Mouse (Mus musculus) kidney, adult 2 months (tissue): ENCODE measurements at regions not wholly inside any gene's neighbourhood (a gene's known extent, or its start where the extent isn't known, plus 50 kb on each side); places are given as distances from the start of the nearest gene placed in this dataset.
"Not testable (repeated sequence)": the region's sequence is repeated elsewhere in the genome, so short reads cannot be mapped to it uniquely, and the experiment has no call there.

Source experiments
- DNase-seq: peaks from one replicate; pipeline ENCODE4 v3.0.0; 2021
- H3K27ac ChIP-seq: fragments of 200-500 bp; 2 replicates; pipeline ENCODE4 v1.5.1; 2012; ENCODE audit warnings: low read depth, low read length, control low read depth, inconsistent platforms; ENCODE audit not compliant: insufficient read depth
- H3K27me3 ChIP-seq: fragments of 200-500 bp; replicated peaks from 2 replicates; pipeline ENCODE4 v1.6.1; 2012; ENCODE audit warnings: mild to moderate bottlenecking, moderate library complexity, low read length, inconsistent platforms; ENCODE audit not compliant: control insufficient read depth, insufficient read depth
- H3K36me3 ChIP-seq: fragments of 200-500 bp; 2 replicates; pipeline ENCODE4 v1.6.1; 2012; ENCODE audit warnings: mild to moderate bottlenecking, moderate library complexity, low read length, inconsistent platforms; ENCODE audit not compliant: control insufficient read depth, insufficient read depth
- H3K4me1 ChIP-seq: fragments of 200-500 bp; 2 replicates; pipeline ENCODE4 v1.6.1; 2011; ENCODE audit warnings: low read length; ENCODE audit not compliant: control insufficient read depth, insufficient read depth
- H3K4me3 ChIP-seq: fragments of 200-500 bp; 2 replicates; pipeline ENCODE4 v1.5.1; 2011; ENCODE audit warnings: mild to moderate bottlenecking, low read depth, low read length, control low read depth; ENCODE audit not compliant: insufficient read depth
- CTCF ChIP-seq: fragments of 200-500 bp; conservative IDR thresholded peaks from 2 replicates; pipeline ENCODE4 v1.5.1; 2011; ENCODE audit warnings: low read depth, mild to moderate bottlenecking, control low read depth, low read length, moderate library complexity, mixed read lengths; ENCODE audit not compliant: insufficient read depth, insufficient read length
- POLR2A ChIP-seq: fragments of 200-500 bp; IDR thresholded peaks from one replicate; pipeline ENCODE4 v1.6.1; 2011; ENCODE audit warnings: low read depth, low read length, control low read depth
- WGBS: fragments of 180-500 bp; shearing (Covaris S2); methylation state at CpG from one replicate; pipeline ENCODE4 v1.1.7; 2018; 5-methylcytosine and 5-hydroxymethylcytosine counted together

- WGBS: 91% methylated on average over 6 of the region's 6 CpGs
- TF ChIP-seq CTCF (no peak), POLR2A (no peak)
- Histone ChIP-seq H3K27ac (no peak overlapping the region), H3K36me3 (no peaks in the 10 kb centered on the region), H3K27me3 (no peaks in the 10 kb centered on the region), H3K4me3 (no peak overlapping the region), H3K4me1 (no peaks in the 10 kb centered on the region)
- DNase-seq: no peak
Observed at GRCm38 (mm10) chr10:66641966-66642365, 454.0 kb upstream of the Jmjd1c start.

DNA sequence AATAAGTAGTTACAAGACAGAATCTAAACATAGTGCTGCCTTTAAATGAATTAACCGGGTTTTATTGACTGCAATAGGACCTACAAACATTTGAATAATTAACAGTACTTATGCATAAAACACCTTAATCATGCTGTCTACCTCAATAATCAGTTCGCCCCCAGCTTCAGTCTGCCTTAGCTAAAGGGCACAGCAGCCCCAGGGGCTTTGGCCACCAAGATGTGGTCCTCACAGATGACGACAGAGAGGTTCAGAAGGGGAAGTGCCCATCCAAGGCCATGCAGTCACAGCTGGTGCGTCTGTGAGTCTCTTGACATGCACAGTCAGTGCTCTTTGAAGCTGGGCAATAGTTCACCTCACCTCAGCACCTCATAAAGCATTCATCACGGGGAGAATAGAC lies 452.8 kb upstream of the Jmjd1c start:
- H3K27me3 ChIP-seq: no peaks in the 10 kb centered on the region
- no peak for DNase-seq
- H3K27ac ChIP-seq: no peak overlapping the region
- H3K4me1 ChIP-seq: no peaks in the 10 kb centered on the region
- H3K36me3 ChIP-seq: no peaks in the 10 kb centered on the region
- WGBS: 71% methylated on average over 5 of the region's 5 CpGs
- no peak overlapping the region for H3K4me3 ChIP-seq
- TF ChIP-seq CTCF (no peak), POLR2A (no peak)

- 83% methylated on average over 5 of the region's 5 CpGs for WGBS
- Histone ChIP-seq H3K4me1 (no peaks in the 10 kb centered on the region), H3K4me3 (no peak overlapping the region), H3K27me3 (no peaks in the 10 kb centered on the region), H3K27ac (no peak overlapping the region), H3K36me3 (no peaks in the 10 kb centered on the region)
- TF ChIP-seq POLR2A (no peak), CTCF (no peak)
- no peak for DNase-seq
Observed at GRCm38 (mm10) chr10:66657520-66657919, 438.4 kb upstream of the Jmjd1c start.

GRCm38 (mm10) chr10:66683160-66683559 lies 412.8 kb upstream of the Jmjd1c start:
- Histone ChIP-seq H3K27ac (no peak overlapping the region), H3K4me3 (no peak overlapping the region), H3K27me3 (no peaks in the 10 kb centered on the region), H3K4me1 (no peaks in the 10 kb centered on the region), H3K36me3 (no peaks in the 10 kb centered on the region)
- DNase-seq: no peak
- TF ChIP-seq POLR2A: no peak
- no peak for TF ChIP-seq CTCF
- WGBS: 78% methylated on average over 6 of the region's 6 CpGs

- DNase-seq, H3K36me3 ChIP-seq, H3K27ac ChIP-seq, H3K4me1 ChIP-seq, H3K4me3 ChIP-seq, H3K27me3 ChIP-seq: not testable (repeated sequence)
- 63% methylated on average over 2 of the region's 2 CpGs for WGBS
Observed at GRCm38 (mm10) chr10:66689196-66689595, 406.7 kb upstream of the Jmjd1c start.

DNA sequence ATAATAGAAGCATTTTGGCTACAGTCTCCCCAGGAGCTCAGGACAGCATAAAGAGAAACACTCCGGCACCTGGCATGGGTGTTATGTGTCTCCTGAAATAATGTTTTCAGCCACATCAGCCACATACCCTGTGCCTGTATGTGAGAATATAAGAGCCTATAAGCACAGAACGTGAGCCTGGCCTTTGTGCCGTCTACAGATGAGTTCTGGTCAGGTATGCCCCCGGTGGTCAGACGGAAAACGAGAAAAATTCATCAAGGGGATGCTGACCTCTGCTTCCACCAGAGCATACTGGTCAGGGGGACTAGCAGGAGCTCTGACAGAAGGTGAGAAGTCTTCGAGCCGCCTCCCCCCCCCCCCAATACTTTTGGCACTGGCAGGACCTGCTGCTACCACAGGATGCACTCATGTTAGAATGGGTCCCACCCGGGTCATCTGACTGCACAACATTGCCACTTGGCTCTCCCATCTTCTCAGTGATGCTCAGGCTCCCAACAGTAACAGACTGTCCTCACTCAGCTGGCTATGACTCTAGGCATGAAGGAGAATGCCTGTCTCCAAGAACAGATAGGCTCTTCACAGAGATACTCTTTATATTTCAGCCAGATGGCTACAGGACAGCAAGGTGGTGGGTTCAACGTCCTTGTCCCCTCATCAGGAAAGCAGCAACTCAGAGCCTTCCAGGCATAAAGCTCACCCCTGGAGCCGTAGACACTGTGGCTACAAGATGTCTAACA lies 401.2 kb upstream of the Jmjd1c start:
- DNase-seq: no peak
- Histone ChIP-seq H3K36me3 (no peaks in the 10 kb centered on the region), H3K4me1 (no peaks in the 10 kb centered on the region), H3K27ac (no peak overlapping the region), H3K4me3 (no peak overlapping the region), H3K27me3 (no peaks in the 10 kb centered on the region)
- TF ChIP-seq CTCF (no peak), POLR2A (no peak)
- 90% methylated on average over 11 of the region's 11 CpGs for WGBS

DNA sequence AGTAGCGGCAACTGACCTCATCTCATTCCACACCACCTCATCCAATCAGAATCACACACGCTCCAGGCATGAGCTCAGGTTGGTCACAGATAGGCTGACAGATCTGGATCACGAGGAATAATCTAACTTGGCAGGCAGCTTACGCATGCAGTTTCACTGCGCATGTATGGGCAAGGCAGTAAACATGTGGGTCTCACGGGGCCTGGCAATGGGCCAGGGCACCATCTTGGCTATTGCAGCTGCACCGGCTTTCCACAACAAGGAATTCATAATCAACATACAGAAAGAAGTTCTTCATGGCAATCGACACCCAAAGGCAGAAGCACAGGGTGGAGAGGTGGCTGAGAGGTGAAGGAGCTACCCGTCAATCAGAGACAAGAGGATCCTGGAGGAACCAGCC lies 381.0 kb upstream of the Jmjd1c start:
- not testable (repeated sequence) for H3K36me3 ChIP-seq, H3K27ac ChIP-seq, H3K4me1 ChIP-seq, H3K27me3 ChIP-seq, H3K4me3 ChIP-seq, DNase-seq
- WGBS: 94% methylated on average over 9 of the region's 9 CpGs

- Histone ChIP-seq H3K27me3 (no peaks in the 10 kb centered on the region), H3K27ac (no peak overlapping the region), H3K4me1 (no peaks in the 10 kb centered on the region), H3K36me3 (no peaks in the 10 kb centered on the region), H3K4me3 (no peak overlapping the region)
- WGBS: 83% methylated on average over 7 of the region's 7 CpGs
- DNase-seq: no peak
- no peak for TF ChIP-seq CTCF
- TF ChIP-seq POLR2A: no peak
Observed at GRCm38 (mm10) chr10:66717909-66718308, 378.0 kb upstream of the Jmjd1c start.
